Mouse (Mus musculus) liver, embryonic 13.5 days (tissue): Measurements from ENCODE around the gene Rnase12. TPM values are rescaled to one million over a fixed set of nuclear protein-coding genes. Genes with fewer than 3 reads are reported as not detected.

Experiments
- ATAC-seq: fragments of 200-750 bp; cut with Nextera tagmentation; 2 replicates; pipeline ENCODE4 v1.8.0; 2017; ENCODE audit warnings: low read depth, mild to moderate bottlenecking, moderate number of reproducible peaks, moderate library complexity
- DNase-seq: peaks from one replicate; pipeline ENCODE4 v3.0.0; 2022
- H3K27ac ChIP-seq: fragments of 300-500 bp; sonication (generic); 2 replicates; pipeline ENCODE4 v1.5.1; 2015; ENCODE audit warnings: moderate library complexity, mild to moderate bottlenecking, inconsistent platforms
- H3K27me3 ChIP-seq: fragments of 300-500 bp; sonication (generic); 2 replicates; pipeline ENCODE4 v1.6.1; 2015; ENCODE audit warnings: mild to moderate bottlenecking, inconsistent platforms
- H3K36me3 ChIP-seq: fragments of 300-500 bp; sonication (generic); 2 replicates; pipeline ENCODE4 v1.6.1; 2015; ENCODE audit warnings: mild to moderate bottlenecking, inconsistent platforms
- H3K4me1 ChIP-seq: fragments of 300-500 bp; sonication (generic); replicated peaks from 2 replicates; pipeline ENCODE4 v1.6.1; 2015; ENCODE audit warnings: inconsistent platforms
- H3K4me2 ChIP-seq: fragments of 300-500 bp; sonication (generic); 2 replicates; pipeline ENCODE4 v1.6.1; 2015; ENCODE audit warnings: inconsistent platforms, mild to moderate bottlenecking, moderate library complexity
- H3K4me3 ChIP-seq: fragments of 300-500 bp; sonication (generic); replicated peaks from 2 replicates; pipeline ENCODE4 v1.5.1; 2015; ENCODE audit warnings: mild to moderate bottlenecking, inconsistent platforms
- H3K9ac ChIP-seq: fragments of 300-500 bp; sonication (generic); 2 replicates; pipeline ENCODE4 v1.6.1; 2015; ENCODE audit warnings: mild to moderate bottlenecking, inconsistent platforms
- H3K9me3 ChIP-seq: fragments of 300-500 bp; sonication (generic); replicated peaks from 2 replicates; pipeline ENCODE4 v1.6.1; 2016; ENCODE audit warnings: inconsistent platforms
- WGBS: fragments of 180-500 bp; shearing (Covaris S2); methylation state at CpG from one replicate; pipeline ENCODE4 v1.1.7; 2015; ENCODE audit not compliant: insufficient replicate concordance; 5-methylcytosine and 5-hydroxymethylcytosine counted together
- polyA plus RNA-seq: library from polyadenylated mRNA; unstranded; fragments of >200 nt; fragmentation: Nextera tagmentation; extraction: Ambion mirVana; gene quantifications from 2 replicates; pipeline ENCODE4 v1.2.1, GENCODE M21; 2015

The Rnase12 gene
- polyA plus RNA-seq, 1 experiment from 2014 or later: 1.8 TPM

DNA sequence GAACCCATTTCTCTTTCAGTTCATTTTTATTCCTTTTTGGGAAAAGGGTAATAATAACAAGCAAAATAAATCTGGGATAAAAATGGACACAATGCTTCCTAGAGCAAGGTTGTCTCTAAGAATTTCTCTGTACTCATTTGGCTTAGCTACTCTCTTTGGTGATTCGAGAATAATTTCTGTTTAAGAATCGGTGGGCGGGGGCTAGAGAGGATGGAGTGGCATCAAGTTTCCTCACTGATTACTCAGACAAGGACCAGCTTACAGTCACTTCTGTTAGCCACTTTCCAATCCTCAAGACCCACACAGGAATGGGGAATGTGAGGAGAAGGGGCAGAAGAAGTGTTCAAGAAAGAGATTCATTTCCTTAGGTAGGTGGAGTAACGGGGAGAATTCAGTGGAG, 48.7 kb downstream of the Rnase12 start:
- Histone ChIP-seq H3K9ac (no peak overlapping the region), H3K27me3 (no peaks in the 10 kb centered on the region), H3K27ac (no peak overlapping the region), H3K36me3 (no peaks in the 10 kb centered on the region), H3K4me2 (no peak overlapping the region), H3K4me1 (peaks cover 5% of the 10 kb centered on the region; the same call in 1 of the 2 replicates), H3K4me3 (no peak overlapping the region), H3K9me3 (no peaks in the 10 kb centered on the region)
- no peak for ATAC-seq
- WGBS: 60% methylated on average over 4 of the region's 4 CpGs
- DNase-seq: no peak

DNA sequence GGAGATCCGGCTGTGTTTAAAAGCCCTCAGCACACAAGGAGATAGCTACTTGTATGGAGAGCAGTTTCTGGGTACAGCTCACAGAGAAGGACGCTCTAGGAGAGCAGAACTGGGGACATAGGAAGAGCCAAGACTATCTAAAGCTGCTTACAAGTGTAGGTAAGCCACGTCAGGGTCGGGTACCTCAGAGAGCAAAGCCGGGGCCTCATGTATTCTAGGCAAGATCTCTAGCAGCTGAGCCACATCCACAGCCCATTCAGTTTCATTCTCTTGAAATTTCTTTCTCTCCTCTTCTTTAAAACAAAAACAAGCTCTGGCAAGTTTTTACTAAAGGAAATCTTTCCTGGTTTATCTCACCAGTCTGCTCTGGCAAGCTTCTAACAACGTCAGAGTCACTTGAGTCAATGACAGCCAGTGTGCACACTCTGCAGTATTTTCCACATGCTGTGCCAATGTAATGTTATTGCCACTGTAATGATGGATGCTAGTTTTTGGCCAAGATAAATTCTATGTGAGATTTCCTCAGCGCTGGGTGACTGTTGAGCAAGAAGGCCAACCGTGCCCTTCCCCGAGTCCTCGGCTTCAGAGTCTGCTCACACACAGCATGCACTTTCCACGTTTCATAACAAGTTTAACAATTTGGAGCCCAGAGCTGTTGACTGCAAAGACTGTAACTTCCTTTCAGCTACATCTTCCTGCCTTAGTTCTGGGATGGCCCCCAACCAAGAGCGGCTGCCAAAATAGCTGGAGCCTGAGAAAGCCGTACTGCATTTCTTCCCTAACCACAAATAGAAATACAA, 49.3 kb downstream of the Rnase12 start:
- DNase-seq (no peak), ATAC-seq (no peak)
- Histone ChIP-seq H3K36me3 (no peaks in the 10 kb centered on the region), H3K27ac (peak overlapping the region; percentile 29), H3K27me3 (no peaks in the 10 kb centered on the region), H3K9ac (no peak overlapping the region), H3K4me3 (no peak overlapping the region), H3K4me1 (peaks cover 5% of the 10 kb centered on the region; the same call in 1 of the 2 replicates), H3K9me3 (no peaks in the 10 kb centered on the region), H3K4me2 (no peak overlapping the region)
- WGBS: 60% methylated on average over 13 of the region's 13 CpGs

- no peaks in the 10 kb centered on the region for H3K9me3 ChIP-seq
- H3K4me1 ChIP-seq: peaks cover 5% of the 10 kb centered on the region; the same call in 1 of the 2 replicates
- H3K4me3 ChIP-seq: no peak within 1 kb of the TSS
- no peaks in the 10 kb centered on the region for H3K36me3 ChIP-seq
- peak within 1 kb of the TSS; percentile 29 for H3K27ac ChIP-seq
- DNase-seq: no peak
- H3K9ac ChIP-seq: no peak within 1 kb of the TSS
- ATAC-seq: no peak
- H3K4me2 ChIP-seq: no peak within 1 kb of the TSS
- 65% methylated on average over 8 of the region's 8 CpGs for WGBS
- H3K27me3 ChIP-seq: no peaks in the 10 kb centered on the region
Measured at GRCm38 (mm10) chr14:51007152-51007801, 50.2 kb downstream of the Rnase12 start, which contains the start of gene Rnase10. Gene Rnase10, plus strand, starts transcription at chr14:51007751.

Other genes starting within 250 kb of the Rnase12 start
- not detected in 2 replicates for gene Ccnb1ip1, start 249.9 kb downstream of the Rnase12 start, polyA plus RNA-seq
- gene Parp2, start 249.8 kb downstream of the Rnase12 start, polyA plus RNA-seq: 39.5 and 43.8 TPM in 2 replicates
- 2.2 and 2.5 TPM in 2 replicates for gene Tep1, start 187.1 kb downstream of the Rnase12 start, polyA plus RNA-seq
- 0.15 and 0.22 TPM in 2 replicates for gene Klhl33, start 160.2 kb downstream of the Rnase12 start, polyA plus RNA-seq
- 64.9 and 66.3 TPM in 2 replicates for gene Osgep, start 132.8 kb downstream of the Rnase12 start, polyA plus RNA-seq
- 116 and 131 TPM in 2 replicates for gene Apex1, start 132.7 kb downstream of the Rnase12 start, polyA plus RNA-seq
- gene Pip4p1, start 126.8 kb downstream of the Rnase12 start, polyA plus RNA-seq: 22.7 and 23.2 TPM in 2 replicates
- 82.4 and 85.0 TPM in 2 replicates for gene Pnp, start 126.6 kb downstream of the Rnase12 start, polyA plus RNA-seq
- not detected in 2 replicates for gene Gm49342, start 113.1 kb downstream of the Rnase12 start, polyA plus RNA-seq
- gene Pnp2, start 101.7 kb downstream of the Rnase12 start, polyA plus RNA-seq: 7.6 and 8.5 TPM in 2 replicates
- not detected in 2 replicates for gene Rnase10, start 49.9 kb downstream of the Rnase12 start, polyA plus RNA-seq
- gene Rnase9, start 15.8 kb downstream of the Rnase12 start, polyA plus RNA-seq: not detected in 2 replicates
- gene Rnase11, start 7.5 kb downstream of the Rnase12 start, polyA plus RNA-seq: not detected in 2 replicates
- gene Olfr750, start 16.8 kb upstream of the Rnase12 start, polyA plus RNA-seq: not detected in 2 replicates
- 14.1 and 15.7 TPM in 2 replicates for gene Rnase4, start 33.4 kb upstream of the Rnase12 start, polyA plus RNA-seq
- gene Ang, start 33.5 kb upstream of the Rnase12 start, polyA plus RNA-seq: 3.7 and 4.6 TPM in 2 replicates
- gene Eddm3b, start 56.8 kb upstream of the Rnase12 start, polyA plus RNA-seq: not detected in 2 replicates
- 2.6 and 2.7 TPM in 2 replicates for gene Rnase6, start 66.2 kb upstream of the Rnase12 start, polyA plus RNA-seq
- 0.12 TPM in 1 of 2 replicates, not detected in the other for gene Rnase1, start 89.1 kb upstream of the Rnase12 start, polyA plus RNA-seq
- not detected in 2 replicates for gene Rnase2b, start 104.6 kb upstream of the Rnase12 start, polyA plus RNA-seq
- gene Ang2, start 141.5 kb upstream of the Rnase12 start, polyA plus RNA-seq: not detected in 2 replicates
- gene Ear14, start 145.7 kb upstream of the Rnase12 start, polyA plus RNA-seq: not detected in 2 replicates
- gene Rnase2a, start 198.5 kb upstream of the Rnase12 start, polyA plus RNA-seq: not detected in 2 replicates